Mouse (Mus musculus): Measurements from ENCODE around the gene Cers2. TPM values are rescaled to one million over a fixed set of nuclear protein-coding genes. Genes with fewer than 3 reads are reported as not detected.
"Not testable (repeated sequence)": the region's sequence is repeated elsewhere in the genome, so short reads cannot be mapped to it uniquely, and the experiment has no call there.

Gene Cers2
- total RNA-seq, 2 experiments from 2014 or later, result 35.4 to 81.3 TPM

- ATAC-seq (replicated peaks; ENCODE audit: low FRiP score, poor library complexity, severe bottlenecking), result peak; percentile 95
Measured at GRCm38 (mm10) chr3:95356701-95357449, 42.3 kb downstream of the Cers2 start, which contains the start of gene Setdb1. Setdb1 (minus strand) TSS chr3:95357202.

GRCm38 (mm10) chr3:95357746-95358145 lies 43.2 kb downstream of the Cers2 start:
- ATAC-seq (replicated peaks; ENCODE audit: low FRiP score, poor library complexity, severe bottlenecking), result no peak

GRCm38 (mm10) chr3:95360276-95360675 lies 45.7 kb downstream of the Cers2 start:
- not testable (repeated sequence) for ATAC-seq (replicated peaks; ENCODE audit: low FRiP score, poor library complexity, severe bottlenecking)

DNA sequence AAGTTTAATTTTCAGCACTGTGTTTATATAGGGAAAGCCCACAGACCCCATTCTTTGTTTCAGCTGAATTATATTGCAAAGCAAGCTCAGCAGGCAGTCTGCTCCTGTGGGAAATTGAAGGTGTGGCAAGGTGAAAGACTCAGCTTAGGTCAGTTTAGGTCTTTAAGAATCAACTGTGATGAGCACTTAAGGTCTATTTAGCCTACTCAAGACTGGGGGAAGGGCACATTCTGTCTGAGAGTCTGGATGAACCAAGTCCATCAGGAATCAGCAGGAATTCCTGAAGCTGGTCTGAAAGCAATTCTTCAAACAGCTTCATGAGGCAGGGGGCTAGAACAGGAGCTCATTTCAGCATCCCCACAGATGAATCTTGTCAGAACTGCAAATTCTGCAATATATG lies 55.5 kb downstream of the Cers2 start:
- no peak for ATAC-seq (replicated peaks; ENCODE audit: low FRiP score, poor library complexity, severe bottlenecking)

Other genes starting within 250 kb of the Cers2 start
- 17.3 and 26.4 TPM in 2 replicates for gene Pip5k1a, start 207.9 kb upstream of the Cers2 start, total RNA-seq (2015; ENCODE audit: low replicate concordance)
- gene Pip5k1a, start 207.9 kb upstream of the Cers2 start, total RNA-seq (2017; ENCODE audit: low replicate concordance), result 32.2 and 74.3 TPM in 2 replicates
- gene Vps72, start 203.8 kb upstream of the Cers2 start, total RNA-seq (2015; ENCODE audit: low replicate concordance), result 11.5 and 13.4 TPM in 2 replicates
- 38.0 and 48.7 TPM in 2 replicates for gene Vps72, start 203.8 kb upstream of the Cers2 start, total RNA-seq (2017; ENCODE audit: low replicate concordance)
- gene Tmod4, start 190.3 kb upstream of the Cers2 start, total RNA-seq (2015; ENCODE audit: low replicate concordance), result not detected in 2 replicates
- not detected in 2 replicates for gene Tmod4, start 190.3 kb upstream of the Cers2 start, total RNA-seq (2017; ENCODE audit: low replicate concordance)
- 35.0 and 41.1 TPM in 2 replicates for gene Scnm1, start 180.8 kb upstream of the Cers2 start, total RNA-seq (2015; ENCODE audit: low replicate concordance)
- gene Scnm1, start 180.8 kb upstream of the Cers2 start, total RNA-seq (2017; ENCODE audit: low replicate concordance), result 34.9 and 43.6 TPM in 2 replicates
- 4.6 and 8.3 TPM in 2 replicates for gene Lysmd1, start 180.7 kb upstream of the Cers2 start, total RNA-seq (2015; ENCODE audit: low replicate concordance)
- 7.0 and 8.1 TPM in 2 replicates for gene Lysmd1, start 180.7 kb upstream of the Cers2 start, total RNA-seq (2017; ENCODE audit: low replicate concordance)
- gene Tnfaip8l2, start 172.4 kb upstream of the Cers2 start, total RNA-seq (2015; ENCODE audit: low replicate concordance), result 7.5 and 18.0 TPM in 2 replicates
- gene Tnfaip8l2, start 172.4 kb upstream of the Cers2 start, total RNA-seq (2017; ENCODE audit: low replicate concordance), result 4.4 and 8.6 TPM in 2 replicates
- gene Sema6c, start 154.3 kb upstream of the Cers2 start, total RNA-seq (2015; ENCODE audit: low replicate concordance), result not detected in 2 replicates
- not detected in 2 replicates for gene Sema6c, start 154.3 kb upstream of the Cers2 start, total RNA-seq (2017; ENCODE audit: low replicate concordance)
- gene Gabpb2, start 96.9 kb upstream of the Cers2 start, total RNA-seq (2015; ENCODE audit: low replicate concordance), result 98.9 and 104 TPM in 2 replicates
- 157 and 160 TPM in 2 replicates for gene Gabpb2, start 96.9 kb upstream of the Cers2 start, total RNA-seq (2017; ENCODE audit: low replicate concordance)
- 30.3 and 31.9 TPM in 2 replicates for gene Cdc42se1, start 86.1 kb upstream of the Cers2 start, total RNA-seq (2015; ENCODE audit: low replicate concordance)
- gene Cdc42se1, start 86.1 kb upstream of the Cers2 start, total RNA-seq (2017; ENCODE audit: low replicate concordance), result 22.7 and 23.4 TPM in 2 replicates
- gene Mllt11, start 82.6 kb upstream of the Cers2 start, total RNA-seq (2015; ENCODE audit: low replicate concordance), result 1.8 TPM in 1 of 2 replicates, not detected in the other
- gene Mllt11, start 82.6 kb upstream of the Cers2 start, total RNA-seq (2017; ENCODE audit: low replicate concordance), result 0.64 and 1.2 TPM in 2 replicates
- not detected in 2 replicates for gene Gm128, start 73.2 kb upstream of the Cers2 start, total RNA-seq (2015; ENCODE audit: low replicate concordance)
- not detected in 2 replicates for gene Gm128, start 73.2 kb upstream of the Cers2 start, total RNA-seq (2017; ENCODE audit: low replicate concordance)
- gene Bnipl, start 63.6 kb upstream of the Cers2 start, total RNA-seq (2015; ENCODE audit: low replicate concordance), result not detected in 2 replicates
- gene Bnipl, start 63.6 kb upstream of the Cers2 start, total RNA-seq (2017; ENCODE audit: low replicate concordance), result not detected in 2 replicates
- gene Mindy1, start 33.4 kb upstream of the Cers2 start, total RNA-seq (2015; ENCODE audit: low replicate concordance), result 27.8 and 38.6 TPM in 2 replicates
- 19.0 and 36.1 TPM in 2 replicates for gene Mindy1, start 33.4 kb upstream of the Cers2 start, total RNA-seq (2017; ENCODE audit: low replicate concordance)
- 5.9 and 7.6 TPM in 2 replicates for gene Prune1, start 32.7 kb upstream of the Cers2 start, total RNA-seq (2015; ENCODE audit: low replicate concordance)
- 7.2 and 8.4 TPM in 2 replicates for gene Prune1, start 32.7 kb upstream of the Cers2 start, total RNA-seq (2017; ENCODE audit: low replicate concordance)
- gene Anxa9, start 7.6 kb upstream of the Cers2 start, total RNA-seq (2015; ENCODE audit: low replicate concordance), result 0.84 and 1.1 TPM in 2 replicates
- not detected in 2 replicates for gene Anxa9, start 7.6 kb upstream of the Cers2 start, total RNA-seq (2017; ENCODE audit: low replicate concordance)
- 7.1 and 7.2 TPM in 2 replicates for gene Setdb1, start 42.4 kb downstream of the Cers2 start, total RNA-seq (2015; ENCODE audit: low replicate concordance)
- 7.4 and 18.1 TPM in 2 replicates for gene Setdb1, start 42.4 kb downstream of the Cers2 start, total RNA-seq (2017; ENCODE audit: low replicate concordance)
- not detected in 2 replicates for gene 4930558C23Rik, start 88.0 kb downstream of the Cers2 start, total RNA-seq (2015; ENCODE audit: low replicate concordance)
- gene 4930558C23Rik, start 88.0 kb downstream of the Cers2 start, total RNA-seq (2017; ENCODE audit: low replicate concordance), result not detected in 2 replicates
- 57.7 and 75.9 TPM in 2 replicates for gene Arnt, start 119.6 kb downstream of the Cers2 start, total RNA-seq (2015; ENCODE audit: low replicate concordance)
- 53.8 and 74.5 TPM in 2 replicates for gene Arnt, start 119.6 kb downstream of the Cers2 start, total RNA-seq (2017; ENCODE audit: low replicate concordance)
- gene Ctsk, start 184.5 kb downstream of the Cers2 start, total RNA-seq (2015; ENCODE audit: low replicate concordance), result 3.4 TPM in 1 of 2 replicates, not detected in the other
- not detected in 2 replicates for gene Ctsk, start 184.5 kb downstream of the Cers2 start, total RNA-seq (2017; ENCODE audit: low replicate concordance)
- 97.3 and 108 TPM in 2 replicates for gene Ctss, start 212.0 kb downstream of the Cers2 start, total RNA-seq (2015; ENCODE audit: low replicate concordance)
- gene Ctss, start 212.0 kb downstream of the Cers2 start, total RNA-seq (2017; ENCODE audit: low replicate concordance), result 104 and 120 TPM in 2 replicates
- gene Hormad1, start 244.9 kb downstream of the Cers2 start, total RNA-seq (2015; ENCODE audit: low replicate concordance), result not detected in 2 replicates
- gene Hormad1, start 244.9 kb downstream of the Cers2 start, total RNA-seq (2017; ENCODE audit: low replicate concordance), result not detected in 2 replicates